Mouse (Mus musculus) G1E (cell line): ENCODE data around the gene Clvs2.
A peak's percentile ranks its signal among the peaks of the same experiment; 100 is the strongest.

Experiments used
- CTCF ChIP-seq: IDR thresholded peaks from 2 replicates; pipeline ENCODE4 v1.5.1; 2012; ENCODE audit warnings: low read depth, low read length, inconsistent platforms, mixed read lengths
- TAL1 ChIP-seq: conservative IDR thresholded peaks from 2 replicates; pipeline ENCODE4 v1.6.1; 2012; ENCODE audit warnings: low read depth, low read length, inconsistent platforms, mixed read lengths

- TF ChIP-seq CTCF (peak; percentile 25; the same call in 1 of the 2 replicates), TAL1 (no peak)
Measured at GRCm38 (mm10) chr10:33653142-33653541, 28.6 kb upstream of the Clvs2 start.
